Mouse (Mus musculus) lung, embryonic 16.5 days (tissue): ENCODE measurements around the gene Spats2. TPM values are rescaled to one million over a fixed set of nuclear protein-coding genes. Genes with fewer than 3 reads are reported as not detected.

Experiments
- ATAC-seq: fragments of 200-750 bp; cut with Nextera tagmentation; 2 replicates; pipeline ENCODE4 v1.8.0; 2017; ENCODE audit warnings: low read depth, mild to moderate bottlenecking, moderate library complexity
- H3K27ac ChIP-seq: fragments of 300-500 bp; sonication (generic); 2 replicates; pipeline ENCODE4 v1.5.1; 2014; ENCODE audit warnings: mild to moderate bottlenecking, control low read depth, low read length
- H3K27me3 ChIP-seq: fragments of 300-500 bp; sonication (generic); 2 replicates; pipeline ENCODE4 v1.6.1; 2014; ENCODE audit warnings: low read depth, low read length, mixed read lengths; ENCODE audit not compliant: control insufficient read depth, insufficient read depth
- H3K36me3 ChIP-seq: fragments of 300-500 bp; sonication (generic); 2 replicates; pipeline ENCODE4 v1.6.1; 2014; ENCODE audit warnings: low read length; ENCODE audit not compliant: control insufficient read depth, insufficient read depth
- H3K4me1 ChIP-seq: fragments of 300-500 bp; sonication (generic); replicated peaks from 2 replicates; pipeline ENCODE4 v1.6.1; 2014; ENCODE audit warnings: low read length, mixed read lengths; ENCODE audit not compliant: control insufficient read depth, insufficient read depth
- H3K4me2 ChIP-seq: fragments of 300-500 bp; sonication (generic); 2 replicates; pipeline ENCODE4 v1.6.1; 2014; ENCODE audit warnings: low read depth, low read length, control low read depth
- H3K4me3 ChIP-seq: fragments of 300-500 bp; sonication (generic); 2 replicates; pipeline ENCODE4 v1.5.1; 2014; ENCODE audit warnings: mild to moderate bottlenecking, low read length, control low read depth
- H3K9ac ChIP-seq: fragments of 300-500 bp; sonication (generic); 2 replicates; pipeline ENCODE4 v1.6.1; 2014; ENCODE audit warnings: low read length, control low read depth
- H3K9me3 ChIP-seq: fragments of 300-500 bp; sonication (generic); 2 replicates; pipeline ENCODE4 v1.6.1; 2016; ENCODE audit warnings: low read length; ENCODE audit not compliant: control insufficient read depth
- WGBS: fragments of 180-500 bp; shearing (Covaris S2); extraction: QIAGEN DNeasy Blood & Tissue Kit; methylation state at CpG from one replicate; pipeline ENCODE4 v1.1.7; 2014; 5-methylcytosine and 5-hydroxymethylcytosine counted together
- polyA plus RNA-seq: library from polyadenylated mRNA; unstranded; fragments of >200 nt; fragmentation: Nextera tagmentation; extraction: Ambion mirVana; gene quantifications from 2 replicates; pipeline ENCODE4 v1.2.1, GENCODE M21; 2015

The Spats2 gene
- polyA plus RNA-seq, 1 experiment from 2014 or later: 30.1 TPM

DNA sequence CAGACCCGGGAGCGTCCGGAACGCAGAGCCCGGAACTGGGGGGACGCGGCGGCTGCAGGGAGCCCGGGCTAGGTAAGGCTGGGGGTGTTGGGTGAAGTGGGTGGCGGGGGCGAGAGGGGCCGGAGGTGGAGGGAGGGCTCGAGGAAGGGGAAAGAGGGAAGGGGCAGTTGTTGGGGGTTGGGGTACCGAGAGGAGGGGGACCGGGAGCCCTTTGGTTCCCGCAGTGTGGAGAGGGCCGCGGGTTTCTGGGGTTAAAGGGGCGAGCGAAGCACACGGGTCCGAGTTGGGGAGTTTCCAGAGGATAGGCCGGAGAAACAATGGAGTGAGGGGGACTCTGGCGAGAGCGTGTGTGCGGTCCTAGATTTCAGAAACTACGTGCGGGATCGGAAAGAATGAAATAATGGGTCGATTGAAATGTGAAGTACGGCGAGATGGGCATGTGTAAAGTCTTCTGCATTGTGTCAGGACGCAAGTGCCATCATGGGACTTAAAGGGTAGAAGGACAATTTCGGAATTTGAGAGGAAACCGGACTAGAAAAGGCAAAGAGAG is 1.2 kb downstream of the Spats2 start:
- Histone ChIP-seq H3K27me3 (no peaks in the 10 kb centered on the region), H3K9me3 (no peaks in the 10 kb centered on the region), H3K36me3 (no peaks in the 10 kb centered on the region), H3K4me3 (peak overlapping the region; percentile 81), H3K4me2 (peak overlapping the region; percentile 85), H3K27ac (peak overlapping the region; percentile 92), H3K4me1 (peaks cover 21% of the 10 kb centered on the region), H3K9ac (peak overlapping the region; percentile 97)
- WGBS: under 1% methylated on average over 35 of the region's 35 CpGs
- ATAC-seq: peak; percentile 11

DNA sequence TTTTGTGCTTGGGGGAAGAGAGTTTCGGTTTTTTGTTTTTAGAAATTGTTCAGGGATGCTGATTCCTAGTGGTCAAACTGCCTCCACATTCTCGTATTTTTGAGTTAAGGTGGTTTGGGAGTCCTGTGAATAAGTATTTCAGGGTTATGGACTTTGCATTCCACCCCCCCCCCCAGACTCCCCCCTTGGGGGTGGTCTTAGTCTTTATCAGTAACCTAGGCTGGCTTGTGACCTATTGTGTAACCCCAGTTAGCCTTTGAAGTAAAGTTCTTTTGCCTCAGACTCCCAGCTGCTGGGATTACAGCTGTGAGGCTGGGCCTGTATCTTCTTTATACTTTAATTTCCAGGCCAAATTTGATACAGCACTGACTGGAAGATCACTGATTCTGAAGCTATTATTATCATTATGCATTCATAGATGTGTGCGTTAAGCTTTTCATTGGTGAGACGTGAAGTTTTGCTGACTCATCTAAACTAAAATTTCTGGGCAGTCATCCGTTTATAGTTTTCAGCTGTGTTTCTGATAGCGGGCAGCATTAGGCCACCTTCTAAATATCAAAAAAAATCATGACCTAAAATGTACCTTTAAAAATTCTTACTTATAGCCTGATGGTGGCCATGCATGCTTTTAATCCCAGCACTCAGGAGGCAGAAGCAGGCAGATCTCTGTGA is 2.3 kb downstream of the Spats2 start:
- WGBS: 64% methylated on average over 6 of the region's 6 CpGs
- H3K4me2 ChIP-seq: peak overlapping the region; percentile 85
- H3K36me3 ChIP-seq: no peaks in the 10 kb centered on the region
- H3K27me3 ChIP-seq: no peaks in the 10 kb centered on the region
- peaks cover 21% of the 10 kb centered on the region for H3K4me1 ChIP-seq
- no peak overlapping the region for H3K27ac ChIP-seq
- peak overlapping the region; percentile 81; the same call in 1 of the 2 replicates for H3K4me3 ChIP-seq
- 0 out of 2 replicates have a peak overlapping the region, but pooled peaks have one; percentile 17 for H3K9ac ChIP-seq
- no peak for ATAC-seq
- H3K9me3 ChIP-seq: no peaks in the 10 kb centered on the region

DNA sequence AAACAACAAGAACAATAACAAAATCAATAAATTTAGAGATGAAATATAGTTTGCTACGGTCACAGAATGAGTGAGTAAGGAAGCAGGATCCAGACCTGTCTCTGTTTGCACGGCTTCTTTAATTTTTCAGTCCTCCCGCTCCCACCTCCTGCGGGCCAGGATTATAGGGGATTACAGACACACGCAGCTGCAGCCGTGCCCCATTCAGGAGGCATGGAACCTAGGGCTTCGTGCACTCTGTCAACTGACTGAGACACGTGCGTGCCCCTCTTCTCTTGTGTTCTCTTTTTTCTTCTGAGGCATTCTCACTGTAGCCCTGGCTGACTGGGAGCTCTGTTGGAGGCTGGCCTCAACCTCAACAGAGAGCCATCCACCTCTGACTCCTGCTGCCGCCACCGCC is 3.7 kb downstream of the Spats2 start:
- 72% methylated on average over 11 of the region's 11 CpGs for WGBS
- ATAC-seq: no peak
- Histone ChIP-seq H3K27me3 (no peaks in the 10 kb centered on the region), H3K4me2 (no peak overlapping the region), H3K27ac (no peak overlapping the region), H3K36me3 (no peaks in the 10 kb centered on the region), H3K4me3 (no peak overlapping the region), H3K9me3 (no peaks in the 10 kb centered on the region), H3K9ac (no peak overlapping the region), H3K4me1 (peaks cover 21% of the 10 kb centered on the region)

DNA sequence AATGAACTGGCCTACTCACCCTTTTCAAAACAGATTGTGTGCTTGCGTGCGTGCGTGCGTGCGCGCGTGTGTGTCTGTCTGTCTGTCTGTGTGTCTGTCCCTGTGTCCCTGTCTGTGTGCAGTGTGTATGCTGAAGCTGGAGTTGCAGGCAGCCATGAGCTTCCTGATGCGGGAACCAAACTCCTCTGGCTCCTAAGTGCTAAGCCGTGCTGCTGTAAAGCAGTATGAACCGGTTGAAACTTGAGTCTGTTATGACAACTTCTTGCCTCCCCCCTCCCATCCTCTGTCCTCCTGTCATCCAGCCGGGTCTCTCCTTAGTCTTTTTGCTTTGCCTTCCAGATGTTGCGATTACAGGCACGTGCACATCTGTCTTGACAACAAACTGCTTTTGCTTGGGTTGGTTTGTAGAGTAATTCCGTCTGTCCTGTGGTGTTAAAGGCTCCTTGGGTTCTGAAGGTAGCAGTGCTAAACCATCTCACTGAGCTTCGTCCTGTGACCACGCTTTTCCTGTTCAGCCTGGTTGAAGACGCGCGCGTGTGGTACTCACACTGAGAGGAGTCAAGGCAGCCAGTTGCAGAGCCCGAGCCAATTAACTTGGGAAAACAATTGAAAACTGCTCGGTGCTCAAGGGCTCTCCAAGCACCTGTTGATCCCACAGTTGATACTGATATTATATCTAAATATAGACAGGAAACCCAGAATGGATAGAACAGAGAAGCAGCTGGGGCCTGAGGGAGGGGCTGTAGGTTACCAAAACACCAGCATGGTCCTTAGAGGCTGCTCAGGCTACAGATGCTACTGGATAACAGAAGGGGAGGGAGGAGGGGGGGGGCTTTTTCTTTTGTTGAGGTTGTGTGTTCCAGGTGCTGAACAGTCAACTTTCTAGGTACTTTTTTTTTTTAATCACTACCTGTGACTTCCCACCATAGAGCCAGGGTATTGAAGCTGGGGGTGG is 4.5 kb downstream of the Spats2 start:
- no peak overlapping the region for H3K4me3 ChIP-seq
- H3K9me3 ChIP-seq: no peaks in the 10 kb centered on the region
- WGBS: 50% methylated on average over 22 of the region's 22 CpGs
- no peak for ATAC-seq
- H3K9ac ChIP-seq: no peak overlapping the region
- no peaks in the 10 kb centered on the region for H3K36me3 ChIP-seq
- no peak overlapping the region for H3K27ac ChIP-seq
- H3K4me2 ChIP-seq: no peak overlapping the region
- H3K4me1 ChIP-seq: peaks cover 21% of the 10 kb centered on the region
- H3K27me3 ChIP-seq: no peaks in the 10 kb centered on the region

DNA sequence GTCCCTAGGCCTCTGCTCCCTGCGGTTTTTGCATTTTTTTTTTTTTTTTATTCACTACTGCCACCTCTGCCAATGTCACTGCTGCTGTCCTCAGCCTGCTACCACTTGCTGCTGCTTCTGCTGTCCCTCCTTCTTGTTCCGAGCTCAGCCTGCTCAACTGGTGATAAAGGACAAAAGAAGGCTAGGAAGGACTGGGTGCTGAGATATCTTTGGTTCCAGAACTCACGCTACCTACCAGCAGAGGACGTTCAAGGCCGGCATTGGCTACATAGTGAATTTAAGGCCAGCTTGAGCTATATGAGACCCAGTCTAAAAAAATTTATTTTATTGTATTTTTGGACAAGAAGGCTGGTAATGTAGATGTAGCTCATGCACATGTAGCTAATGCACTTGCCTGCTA is 12.7 kb downstream of the Spats2 start:
- Histone ChIP-seq H3K9me3 (no peaks in the 10 kb centered on the region), H3K27ac (no peak overlapping the region), H3K36me3 (peaks cover 3% of the 10 kb centered on the region; the same call in 1 of the 2 replicates), H3K9ac (no peak overlapping the region), H3K4me1 (no peaks in the 10 kb centered on the region), H3K4me3 (no peak overlapping the region), H3K27me3 (no peaks in the 10 kb centered on the region), H3K4me2 (no peak overlapping the region)
- whole genome bisulfite sequencing: 80% methylated on average over 5 of the region's 5 CpGs
- no peak for ATAC-seq

DNA sequence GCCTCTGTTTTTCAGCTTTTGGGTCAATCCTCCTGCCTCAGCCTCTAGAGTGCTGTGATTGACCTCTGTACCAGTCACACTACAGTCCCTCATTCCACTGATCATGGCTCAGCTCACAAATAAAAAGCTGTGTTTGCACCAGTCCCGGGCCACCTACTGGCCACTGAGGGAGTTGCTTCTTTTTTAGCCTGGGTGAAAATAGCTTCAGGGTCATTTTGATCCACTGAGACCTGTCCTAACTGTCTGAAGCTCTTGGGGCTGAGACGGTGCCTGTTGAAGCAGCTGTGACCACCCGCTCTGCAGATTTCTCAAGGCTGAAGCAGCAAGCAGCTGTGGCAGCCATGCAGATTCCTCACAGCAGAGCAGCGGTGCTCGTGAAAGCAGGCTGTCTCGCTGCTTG is 14.0 kb downstream of the Spats2 start:
- H3K4me2 ChIP-seq: no peak overlapping the region
- no peak for ATAC-seq
- H3K4me1 ChIP-seq: no peaks in the 10 kb centered on the region
- H3K27me3 ChIP-seq: no peaks in the 10 kb centered on the region
- no peak overlapping the region for H3K27ac ChIP-seq
- 60% methylated on average over 6 of the region's 6 CpGs for WGBS
- no peaks in the 10 kb centered on the region for H3K9me3 ChIP-seq
- H3K4me3 ChIP-seq: no peak overlapping the region
- H3K9ac ChIP-seq: no peak overlapping the region
- H3K36me3 ChIP-seq: peaks cover 3% of the 10 kb centered on the region; the same call in 1 of the 2 replicates

DNA sequence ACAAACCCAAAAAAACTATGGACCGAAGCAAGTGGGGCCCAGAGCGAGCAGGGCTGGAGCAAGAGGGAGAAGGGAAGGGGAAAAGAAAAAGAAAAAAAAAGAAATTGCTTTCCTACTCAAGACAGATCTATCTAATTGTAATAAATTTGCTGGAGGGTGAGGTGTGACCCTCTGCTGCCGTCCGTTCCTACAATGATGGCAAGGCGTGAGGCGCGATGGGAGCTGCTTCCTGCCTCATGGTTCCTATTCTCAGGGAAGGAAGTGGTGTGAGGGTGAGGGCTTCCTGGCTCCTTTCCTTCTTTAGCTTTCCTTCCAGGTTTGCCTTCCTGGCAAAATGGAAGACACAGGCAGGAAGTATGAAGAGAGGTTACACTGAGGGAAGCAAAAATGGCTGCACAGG is 24.8 kb downstream of the Spats2 start:
- Histone ChIP-seq H3K9me3 (no peaks in the 10 kb centered on the region), H3K27ac (no peak overlapping the region), H3K4me3 (no peak overlapping the region), H3K27me3 (no peaks in the 10 kb centered on the region), H3K36me3 (peaks cover 13% of the 10 kb centered on the region; the same call in 1 of the 2 replicates), H3K4me2 (no peak overlapping the region), H3K9ac (no peak overlapping the region), H3K4me1 (peaks cover 3% of the 10 kb centered on the region)
- ATAC-seq: no peak
- WGBS: 84% methylated on average over 7 of the region's 7 CpGs

DNA sequence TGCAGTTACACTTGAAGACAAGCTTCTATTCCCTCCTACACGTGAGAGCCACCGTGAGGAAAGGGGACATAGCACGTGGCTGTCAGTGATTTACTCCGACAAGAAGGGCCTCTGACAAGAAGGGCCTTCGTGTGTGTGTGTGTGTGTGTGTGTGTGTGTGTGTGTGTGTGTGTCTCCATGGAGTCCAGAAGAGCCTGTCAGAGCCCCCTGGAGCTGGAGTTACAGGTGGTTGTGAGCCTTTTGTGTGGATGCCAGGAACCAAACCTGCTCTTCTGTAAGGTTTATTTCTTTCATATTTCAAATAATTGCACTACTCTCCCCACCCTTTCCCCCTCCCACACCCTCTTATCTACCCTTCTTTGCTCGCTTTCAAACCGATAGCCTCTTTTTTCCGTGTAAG is 25.6 kb downstream of the Spats2 start:
- ATAC-seq: peak; percentile 68
- no peak overlapping the region for H3K9ac ChIP-seq
- no peak overlapping the region for H3K4me2 ChIP-seq
- no peaks in the 10 kb centered on the region for H3K27me3 ChIP-seq
- H3K36me3 ChIP-seq: peaks cover 13% of the 10 kb centered on the region; the same call in 1 of the 2 replicates
- no peak overlapping the region for H3K4me3 ChIP-seq
- H3K9me3 ChIP-seq: no peaks in the 10 kb centered on the region
- 51% methylated on average over 8 of the region's 8 CpGs for WGBS
- H3K4me1 ChIP-seq: peaks cover 3% of the 10 kb centered on the region
- H3K27ac ChIP-seq: peak overlapping the region; percentile 75

DNA sequence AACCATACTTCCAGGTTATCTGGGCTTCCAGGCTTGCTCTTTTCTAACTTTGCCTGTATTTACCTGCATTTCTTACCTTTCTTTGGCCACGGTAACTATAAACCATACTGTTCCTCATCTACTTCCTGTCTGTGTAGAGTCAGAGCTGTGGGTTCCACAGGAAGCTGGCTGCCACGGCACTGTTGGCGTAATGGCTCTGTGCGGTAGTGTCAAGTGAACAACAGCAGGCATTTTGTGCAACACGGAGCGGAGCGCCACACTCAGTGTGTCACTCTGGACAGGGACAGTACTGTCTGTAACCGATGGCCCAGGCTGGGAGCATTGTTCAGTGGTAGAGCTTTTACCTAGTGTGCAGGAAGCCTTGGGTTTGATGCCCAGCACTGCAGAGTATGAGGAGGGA is 27.8 kb downstream of the Spats2 start:
- Histone ChIP-seq H3K9ac (no peak overlapping the region), H3K4me3 (no peak overlapping the region), H3K36me3 (peaks cover 8% of the 10 kb centered on the region; the same call in 1 of the 2 replicates), H3K27me3 (no peaks in the 10 kb centered on the region), H3K9me3 (no peaks in the 10 kb centered on the region), H3K4me1 (peaks cover 3% of the 10 kb centered on the region), H3K27ac (no peak overlapping the region), H3K4me2 (no peak overlapping the region)
- 92% methylated on average over 8 of the region's 8 CpGs for WGBS
- ATAC-seq: no peak
